Mouse (Mus musculus) frontal cortex, postnatal 25 days (tissue): ENCODE results near the gene Cemip.
"Not testable (repeated sequence)": the region's sequence is repeated elsewhere in the genome, so short reads cannot be mapped to it uniquely, and the experiment has no call there.

Experiments used
- DNase-seq, 2 experiments: peaks; one replicate each; pipeline ENCODE4 v3.0.0; 2022; ENCODE audit warnings: low spot score in 2 of 2

Gene Cemip

GRCm38 (mm10) chr7:83894348-83894747 lies 192.0 kb downstream of the Cemip start:
- no peak for DNase-seq

DNA sequence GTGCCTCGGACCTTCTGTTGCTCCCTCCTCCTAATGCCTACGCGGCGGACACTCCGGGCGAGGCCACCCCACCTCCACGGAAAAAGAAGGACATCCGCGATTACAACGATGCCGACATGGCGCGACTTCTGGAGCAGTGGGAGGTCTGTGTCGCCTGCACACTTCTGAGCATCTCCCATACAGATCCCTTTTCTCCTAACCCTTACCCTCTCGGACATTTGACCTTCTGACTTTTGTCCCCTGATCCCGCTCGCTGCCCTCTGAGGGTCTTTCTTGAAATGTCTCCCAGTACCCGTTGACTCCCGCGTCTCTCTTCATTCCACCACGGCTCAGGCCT lies 194.0 kb downstream of the Cemip start:
- no peak for DNase-seq

DNA sequence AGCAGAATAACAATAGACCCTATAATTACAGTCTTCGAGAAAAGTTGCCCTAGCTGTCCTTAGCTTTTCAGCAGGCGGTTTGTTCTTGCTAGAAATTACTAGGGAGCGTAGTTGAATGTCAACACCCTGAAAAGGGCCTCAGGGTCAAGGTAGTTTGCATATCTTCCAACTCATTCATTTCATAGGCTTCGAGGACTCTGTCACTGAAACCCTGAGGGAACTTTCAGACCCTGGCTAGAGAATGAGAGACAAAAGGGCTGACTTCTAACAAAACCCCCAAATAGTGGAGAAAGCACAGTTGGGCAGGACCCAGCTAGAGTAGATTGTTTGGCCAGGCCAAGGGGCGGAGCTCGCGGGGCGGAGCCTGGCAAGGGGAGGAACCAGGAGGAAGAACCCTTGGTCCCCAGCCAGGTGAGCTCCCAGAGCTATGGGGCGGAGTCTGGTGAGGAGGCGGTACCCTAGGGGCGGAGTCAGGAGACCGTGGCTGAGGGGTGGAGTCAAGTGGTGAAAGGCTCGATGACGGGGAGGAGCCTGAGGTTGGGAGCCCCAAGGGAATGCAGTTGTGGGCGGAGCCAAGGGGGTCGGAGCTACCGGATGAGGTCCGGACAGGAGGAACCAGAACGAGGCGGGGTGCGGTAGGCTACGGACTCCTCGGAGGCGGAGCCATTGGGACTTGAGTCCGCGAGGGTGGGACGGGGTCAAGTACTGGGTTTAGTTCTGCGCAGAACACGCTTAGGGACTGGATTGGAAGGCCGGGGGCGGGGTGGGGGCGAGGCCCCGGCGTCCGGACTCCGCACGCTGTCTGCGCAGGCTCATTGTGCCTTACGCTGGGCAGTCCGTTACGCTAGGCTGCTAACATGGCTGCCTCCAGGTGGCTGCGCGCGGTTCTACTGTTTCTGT lies 194.6 kb downstream of the Cemip start:
- DNase-seq = peak; percentile 89 to 95

GRCm38 (mm10) chr7:83889946-83890345 lies 196.4 kb downstream of the Cemip start:
- DNase-seq = not testable (repeated sequence)

DNA sequence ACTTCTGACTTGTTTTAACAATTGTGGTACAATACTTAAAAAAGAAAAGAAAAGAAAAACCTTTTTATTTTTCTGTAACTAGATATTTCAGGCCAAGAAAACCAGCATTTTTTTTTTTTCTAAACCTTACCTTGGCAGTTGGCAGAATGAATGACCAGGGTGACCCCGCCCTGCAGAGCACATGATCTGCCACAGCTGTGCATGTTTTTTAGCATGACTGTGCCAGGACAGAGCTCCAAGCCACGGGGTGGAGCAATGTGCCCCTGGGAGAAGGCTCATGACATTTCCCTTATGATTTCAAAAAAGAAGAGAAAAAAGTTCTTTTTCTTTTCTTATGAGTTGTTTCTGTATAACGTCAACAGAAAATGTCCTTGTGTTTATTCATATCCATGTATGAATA lies 196.9 kb downstream of the Cemip start:
- no peak for DNase-seq

- DNase-seq = no peak
These were observed 199.8 kb downstream of the Cemip start for GRCm38 (mm10) chr7:83886366-83887129.

DNA sequence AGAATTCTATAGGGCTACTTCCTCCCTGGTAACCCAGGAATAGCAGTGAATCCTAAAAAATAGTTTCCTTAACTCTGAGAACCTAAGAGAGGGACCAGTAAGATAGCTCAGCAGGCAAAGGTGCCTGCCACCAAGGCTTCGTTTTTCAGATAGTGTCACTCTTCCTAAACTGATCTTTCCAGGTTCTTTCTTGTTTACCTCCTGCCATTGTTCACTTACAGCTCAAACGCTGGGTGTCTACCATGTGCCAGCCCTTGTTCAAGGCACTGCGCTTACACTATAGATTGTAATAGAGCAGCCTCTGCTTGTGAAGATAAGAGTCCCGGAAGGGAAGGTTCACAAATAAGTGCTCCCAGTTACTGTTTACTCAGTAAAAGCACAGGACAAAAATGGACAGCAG lies 200.5 kb downstream of the Cemip start:
- DNase-seq = no peak

DNA sequence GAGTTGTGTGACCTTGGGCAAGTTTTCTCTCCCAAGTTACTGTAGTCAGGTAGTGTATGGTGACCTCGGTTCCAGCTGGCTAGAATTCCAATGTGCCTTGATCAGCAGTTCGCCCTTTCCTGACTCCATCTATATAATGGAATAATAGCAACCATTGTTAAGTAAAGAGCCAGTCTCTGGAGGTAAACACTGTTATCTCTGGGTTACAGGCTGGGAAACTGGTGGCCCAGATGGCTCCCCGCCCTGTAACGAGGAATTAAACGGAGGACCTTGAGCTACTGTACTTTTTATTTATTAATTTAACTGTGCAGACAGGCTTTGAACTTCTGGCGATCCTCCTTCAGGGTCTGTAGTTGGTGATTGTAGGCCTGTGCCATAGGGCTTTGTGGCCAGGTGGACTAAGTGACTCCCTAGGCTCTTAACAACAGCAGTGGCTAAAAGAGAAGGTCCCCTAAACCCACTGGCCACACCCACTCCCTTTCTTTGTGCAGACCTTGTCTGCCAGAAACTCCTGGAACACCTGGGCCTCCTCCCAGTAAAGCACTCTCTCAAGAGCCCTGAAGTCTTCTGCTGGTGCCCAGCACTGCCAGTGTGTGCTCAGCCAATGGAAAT lies 201.3 kb downstream of the Cemip start:
- DNase-seq = no peak

GRCm38 (mm10) chr7:83884021-83884658 lies 202.2 kb downstream of the Cemip start, which contains the start of the genes Tlnrd1 and Mesd:
TSS of gene Tlnrd1 (minus strand) at chr7:83884305.
TSS of gene Mesd (plus strand) at chr7:83884466.
- DNase-seq = peak; percentile 77 to 81

DNA sequence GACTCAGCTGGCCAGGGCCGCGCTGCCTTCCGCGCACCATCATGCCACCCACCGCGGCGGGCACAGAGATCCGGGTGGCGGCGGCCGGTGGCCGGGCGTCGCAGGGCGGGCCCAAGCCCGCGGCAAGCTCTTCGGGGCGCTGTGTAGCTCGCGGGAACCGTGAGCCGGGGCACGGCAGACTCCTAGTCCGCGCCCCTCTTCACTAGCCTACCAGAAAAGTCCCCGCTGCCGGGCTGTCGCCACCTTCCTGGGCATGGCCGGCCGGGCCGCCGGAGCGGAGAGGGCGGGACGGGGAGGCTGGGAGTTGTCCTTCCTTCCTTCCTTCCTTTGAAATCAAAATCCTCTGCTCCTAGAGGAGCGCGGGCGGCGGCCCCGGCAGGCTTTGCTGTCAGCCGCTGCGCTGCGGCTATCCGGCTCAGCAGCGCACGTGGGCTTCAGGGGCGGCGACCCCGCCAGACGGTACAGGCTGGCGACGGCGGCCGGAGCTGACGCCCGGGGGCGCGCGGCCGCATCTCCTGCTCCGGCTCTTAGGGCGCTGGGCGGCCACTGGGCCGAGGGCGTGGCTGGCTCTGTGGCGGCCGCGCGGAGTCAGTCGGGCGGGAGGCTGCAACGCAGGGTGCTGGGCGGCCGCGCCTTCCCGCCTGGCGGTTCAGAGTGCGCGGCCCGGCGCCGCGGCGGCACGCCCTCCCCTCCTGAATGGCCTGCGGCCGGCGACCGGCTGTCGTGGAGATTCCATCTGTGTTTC lies 202.9 kb downstream of the Cemip start:
- peak in 1 of 2 experiments; percentile 40 for DNase-seq
